Mouse (Mus musculus): ENCODE data around the gene Nap1l4. TPM values are rescaled to one million over a fixed set of nuclear protein-coding genes. Genes with fewer than 3 reads are reported as not detected.

The Nap1l4 gene
- polyA plus RNA-seq, 1 experiment from 2014 or later: 204 TPM

DNA sequence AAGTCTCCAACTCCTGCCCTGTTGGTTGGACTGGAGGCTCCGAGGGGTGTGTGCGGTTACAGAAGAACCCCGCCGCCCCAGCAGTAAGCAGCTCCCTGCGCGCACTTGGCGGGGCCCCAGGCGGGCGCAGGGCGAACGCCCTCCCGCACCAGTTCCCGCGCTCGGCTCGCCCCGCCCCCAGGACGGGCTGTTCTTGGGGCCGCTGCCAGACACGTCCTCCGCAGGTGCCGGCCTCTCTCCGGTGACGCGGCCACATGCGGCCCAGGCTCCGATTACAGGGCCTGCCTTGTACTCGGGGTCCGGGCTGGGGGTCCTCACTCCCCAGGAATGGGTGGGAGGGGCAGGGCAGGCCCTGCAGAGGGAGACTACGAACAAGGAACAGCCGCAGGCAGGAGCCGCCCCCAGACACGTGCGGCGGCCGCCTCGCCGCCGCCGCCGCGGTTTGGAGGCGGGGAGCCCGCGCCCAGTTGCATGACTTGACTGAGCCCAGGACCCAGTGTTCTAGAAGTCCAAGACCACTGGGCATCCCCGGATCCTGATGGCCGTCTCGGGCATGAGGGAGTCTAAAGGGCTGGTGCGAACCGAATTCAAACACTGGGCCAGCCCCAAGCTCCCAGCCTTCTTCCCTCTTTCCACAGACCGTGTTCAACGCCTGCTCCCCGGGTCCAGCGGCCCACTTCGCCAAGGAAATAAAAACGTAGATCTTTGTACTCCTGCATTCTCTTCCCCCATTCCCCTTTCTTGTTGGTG lies 83.9 kb downstream of the Nap1l4 start:
- Histone ChIP-seq H3K9me3 (replicated peaks; ENCODE audit: control insufficient read depth, low read length) (peaks cover 14% of the 10 kb centered on the region), H3K36me3 (ENCODE audit: control insufficient read depth, insufficient read depth, low read length) (no peaks in the 10 kb centered on the region), H3K4me3 (replicated peaks; ENCODE audit: low read length) (peak overlapping the region; percentile 45), H3K9ac (ENCODE audit: low read length) (peak overlapping the region; percentile 73), H3K4me1 (ENCODE audit: control insufficient read depth, insufficient read depth, low read length) (peaks cover 18% of the 10 kb centered on the region), H3K4me2 (ENCODE audit: low read depth, low read length) (peak overlapping the region; percentile 72), H3K27me3 (ENCODE audit: control insufficient read depth, insufficient read depth, low read length) (no peaks in the 10 kb centered on the region), H3K27ac (ENCODE audit: low read length) (peak overlapping the region; percentile 67)
- peak; percentile 32 for ATAC-seq (ENCODE audit: insufficient read depth, low FRiP score)
- WGBS: 14% methylated on average over 56 of the region's 56 CpGs

DNA sequence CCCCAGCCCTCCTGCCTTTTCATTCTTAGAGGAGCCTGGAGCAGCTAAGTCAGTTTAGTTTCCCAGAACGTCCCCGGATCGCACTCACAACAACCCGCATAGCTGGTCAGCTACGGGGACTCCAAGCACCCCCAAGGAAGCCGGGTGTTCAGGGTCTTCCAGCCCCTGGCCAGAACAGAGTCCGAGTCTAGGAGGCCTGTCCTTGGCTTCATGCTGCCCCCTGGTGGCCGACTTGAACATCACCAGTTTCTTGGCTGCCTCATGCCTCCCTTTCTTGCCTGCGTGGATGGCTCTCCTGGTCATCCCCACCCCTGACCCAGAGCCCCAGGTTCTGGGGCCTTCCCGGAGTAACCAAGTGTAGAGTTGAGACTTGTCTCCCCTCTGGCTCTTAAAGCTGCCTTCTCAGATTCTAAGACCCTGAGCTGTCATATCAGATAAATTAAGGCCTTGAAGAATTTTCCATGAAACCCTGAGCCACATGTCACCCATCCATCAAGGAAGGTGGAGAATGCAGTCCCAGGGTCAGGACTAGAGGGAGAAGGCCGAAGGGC lies 85.0 kb downstream of the Nap1l4 start:
- Histone ChIP-seq H3K9ac (ENCODE audit: low read length) (peak overlapping the region; percentile 73; the same call in 1 of the 2 replicates), H3K4me1 (ENCODE audit: control insufficient read depth, insufficient read depth, low read length) (peaks cover 18% of the 10 kb centered on the region), H3K9me3 (replicated peaks; ENCODE audit: control insufficient read depth, low read length) (peaks cover 24% of the 10 kb centered on the region), H3K36me3 (ENCODE audit: control insufficient read depth, insufficient read depth, low read length) (no peaks in the 10 kb centered on the region), H3K4me3 (replicated peaks; ENCODE audit: low read length) (no peak overlapping the region), H3K4me2 (ENCODE audit: low read depth, low read length) (0 out of 2 replicates have a peak overlapping the region, but pooled peaks have one; percentile 72), H3K27me3 (ENCODE audit: control insufficient read depth, insufficient read depth, low read length) (no peaks in the 10 kb centered on the region; the same call in 1 of the 2 replicates), H3K27ac (ENCODE audit: low read length) (peak overlapping the region; percentile 67)
- no peak for ATAC-seq (ENCODE audit: insufficient read depth, low FRiP score)
- WGBS: 31% methylated on average over 11 of the region's 11 CpGs

Small RNA genes lying within 50 kb of the gene (microRNA-seq; reads per million reads assigned to microRNA genes)
- 0.83 reads per million for gene Mir7064

Other genes starting within 250 kb of the Nap1l4 start
- gene Cdkn1c, start 88.1 kb downstream of the Nap1l4 start, polyA plus RNA-seq (2015; fragmentation: Nextera tagmentation; extraction: Ambion mirVana): 402 and 460 TPM in 2 replicates
- 11.3 and 15.8 TPM in 2 replicates for gene Slc22a18, start 75.4 kb downstream of the Nap1l4 start, polyA plus RNA-seq (2015; fragmentation: Nextera tagmentation; extraction: Ambion mirVana)
- 11.2 and 12.8 TPM in 2 replicates for gene Phlda2, start 46.0 kb downstream of the Nap1l4 start, polyA plus RNA-seq (2015; fragmentation: Nextera tagmentation; extraction: Ambion mirVana)
- gene Cars, start 51.0 kb upstream of the Nap1l4 start, polyA plus RNA-seq (2015; fragmentation: Nextera tagmentation; extraction: Ambion mirVana): 72.8 and 85.8 TPM in 2 replicates
- gene Tnfrsf26, start 79.6 kb upstream of the Nap1l4 start, polyA plus RNA-seq (2015; fragmentation: Nextera tagmentation; extraction: Ambion mirVana): 0.59 and 0.66 TPM in 2 replicates
- 6.2 and 6.4 TPM in 2 replicates for gene Tnfrsf22, start 100.6 kb upstream of the Nap1l4 start, polyA plus RNA-seq (2015; fragmentation: Nextera tagmentation; extraction: Ambion mirVana)
- 3.5 and 4.6 TPM in 2 replicates for gene Tnfrsf23, start 136.8 kb upstream of the Nap1l4 start, polyA plus RNA-seq (2015; fragmentation: Nextera tagmentation; extraction: Ambion mirVana)
- 43.5 and 52.2 TPM in 2 replicates for gene Osbpl5, start 207.9 kb upstream of the Nap1l4 start, polyA plus RNA-seq (2015; fragmentation: Nextera tagmentation; extraction: Ambion mirVana)
- not detected in 2 replicates for gene Mrgprg, start 217.9 kb upstream of the Nap1l4 start, polyA plus RNA-seq (2015; fragmentation: Nextera tagmentation; extraction: Ambion mirVana)
- 0.98 and 1.6 TPM in 2 replicates for gene Mrgpre, start 235.4 kb upstream of the Nap1l4 start, polyA plus RNA-seq (2015; fragmentation: Nextera tagmentation; extraction: Ambion mirVana)

Measured in stomach, embryonic 16.5 days (tissue).